Mouse (Mus musculus): ENCODE results near the gene Ucn.

Ucn gene

DNA sequence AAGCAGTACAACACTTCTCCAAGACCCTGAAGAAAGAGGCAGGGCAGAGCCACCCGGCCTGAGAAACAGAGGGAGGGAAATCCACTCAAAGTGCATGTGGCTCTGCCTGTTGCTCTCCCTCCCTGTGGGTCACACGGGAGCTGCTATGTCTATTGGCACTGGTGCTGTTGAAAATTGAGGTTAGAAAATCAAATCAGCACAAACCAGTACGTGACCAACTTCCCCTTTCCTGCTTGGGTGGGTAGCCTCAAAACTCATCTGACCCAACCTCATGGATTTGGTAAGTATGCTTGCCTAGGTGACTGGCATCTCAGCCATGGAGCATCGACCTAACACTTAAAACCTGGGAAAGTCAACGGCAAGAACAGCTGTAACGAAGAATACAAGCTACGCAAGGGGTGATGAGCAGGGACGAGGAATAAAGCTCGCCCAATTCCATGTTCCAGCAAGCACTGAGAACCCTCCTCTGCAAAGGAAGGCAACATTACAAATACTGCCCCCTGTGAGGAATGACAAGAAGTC is 32.8 kb downstream of the Ucn start, which contains the start of gene Dnajc5g:
Gene Dnajc5g, plus strand, starts transcription at position 472 of the 522 bp plus-strand sequence.
- DNase-seq = no peak

DNA sequence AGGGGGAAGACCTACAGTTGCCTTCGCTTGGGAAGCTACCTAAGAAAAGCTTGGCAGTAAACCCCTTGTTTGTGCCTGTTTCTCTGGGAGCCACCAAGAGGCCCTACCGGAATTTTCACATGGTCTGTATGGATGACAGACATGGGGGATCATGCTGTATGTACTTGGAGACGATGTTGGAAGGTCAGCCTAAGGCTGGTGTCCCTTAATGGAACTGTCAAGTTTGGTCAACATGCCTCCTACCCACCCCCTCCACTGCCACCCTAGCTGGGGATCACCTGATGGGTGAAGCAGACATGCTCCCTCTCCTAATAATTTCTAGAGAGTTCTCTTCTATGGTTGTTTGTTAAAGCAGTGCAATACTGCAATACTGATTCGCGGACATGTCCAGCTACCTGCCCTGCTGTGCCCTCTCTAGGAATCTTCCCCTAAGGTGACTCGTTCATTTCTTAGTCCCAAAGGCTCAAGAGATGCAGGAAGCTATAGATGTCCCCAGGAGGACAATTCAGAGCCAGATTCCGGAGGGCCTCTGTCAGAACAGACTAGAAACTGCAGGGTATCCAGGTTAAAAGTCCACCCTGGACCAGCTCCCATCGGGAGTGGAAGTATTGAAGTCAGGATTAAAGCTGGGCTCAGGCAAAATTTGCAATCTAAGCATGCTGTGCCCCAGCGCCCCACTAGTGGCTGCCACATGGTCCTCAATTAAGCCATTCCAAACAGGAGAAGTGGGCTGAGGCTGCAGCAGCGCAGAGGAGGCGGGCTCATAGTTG is 42.7 kb downstream of the Ucn start:
- DNase-seq = no peak

DNA sequence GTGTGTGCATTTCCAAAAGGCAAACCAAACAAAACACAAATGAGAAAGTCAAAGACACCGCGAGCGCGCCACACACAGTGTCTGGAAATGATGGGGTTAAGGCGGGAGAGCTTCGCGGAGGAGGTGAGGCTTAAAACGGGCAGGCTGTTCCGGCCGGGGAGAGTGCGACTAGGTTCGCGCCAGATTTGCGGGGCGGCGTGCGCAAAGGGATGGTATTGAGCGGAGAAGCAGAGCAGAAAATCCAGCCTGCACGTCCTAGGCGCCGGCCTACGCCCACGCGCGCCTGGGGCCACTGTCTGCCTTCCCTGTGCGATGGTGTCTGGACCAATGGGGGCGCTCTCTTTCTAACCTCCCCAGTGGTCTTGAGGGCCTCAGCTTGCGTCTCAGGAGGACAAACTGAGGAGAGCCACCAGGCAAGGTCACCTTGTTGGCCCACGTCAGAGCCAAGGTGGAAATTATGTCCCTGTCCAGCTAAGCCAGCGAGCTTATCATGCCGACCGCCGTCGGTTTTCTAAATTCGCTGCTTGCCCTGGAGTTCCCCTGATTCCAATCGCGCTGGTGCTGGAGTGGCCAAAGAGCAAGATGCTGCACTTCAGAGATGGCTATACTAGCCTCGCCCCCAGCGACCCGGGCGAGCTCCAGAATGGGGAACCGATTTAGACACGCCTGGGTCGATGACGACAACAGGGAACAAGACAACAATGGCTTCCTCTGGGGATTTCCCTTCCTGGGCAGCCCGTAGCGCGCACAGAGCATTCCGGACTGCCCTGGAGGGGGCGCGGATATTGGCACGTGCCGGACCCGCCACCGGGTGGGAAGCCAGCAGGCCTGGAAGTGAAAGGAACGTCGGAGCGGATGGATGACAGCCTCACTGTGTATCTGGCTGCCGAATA is 43.6 kb downstream of the Ucn start:
- peak in 1 of 2 experiments; percentile 38 for DNase-seq

DNA sequence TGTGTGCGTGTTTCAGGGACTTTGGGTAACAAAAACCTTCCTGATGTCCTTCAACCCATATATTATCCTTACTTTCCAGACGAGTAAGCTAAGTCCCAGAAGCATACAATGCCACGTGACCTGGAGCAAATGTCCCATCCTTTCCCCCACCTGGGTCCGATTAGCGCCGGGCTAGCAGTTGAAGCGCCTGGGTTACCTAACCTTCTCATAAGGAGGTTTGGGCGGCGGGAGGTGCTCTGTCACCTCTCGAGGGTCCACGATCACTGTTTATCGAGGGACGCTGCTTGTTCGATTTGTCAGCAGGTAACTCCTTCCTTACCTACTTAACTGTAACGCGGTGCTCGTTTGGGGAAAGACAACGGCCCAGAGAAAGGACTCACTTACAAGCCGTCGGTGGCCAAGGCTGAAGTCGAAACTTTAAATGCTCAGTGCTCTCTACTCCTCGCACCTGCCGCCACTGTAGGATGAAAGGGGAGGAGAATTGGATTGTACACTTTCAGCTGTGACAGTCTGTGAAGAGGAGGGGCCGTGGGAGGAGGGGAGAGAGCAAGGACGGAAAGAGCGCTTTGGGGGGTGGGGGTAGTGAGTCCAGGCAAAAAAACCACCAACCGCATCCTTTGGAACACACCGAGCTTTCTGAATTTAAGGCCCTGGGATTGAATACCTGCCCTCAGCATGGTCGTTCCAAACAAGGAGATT is 44.4 kb downstream of the Ucn start:
- DNase-seq = no peak

DNA sequence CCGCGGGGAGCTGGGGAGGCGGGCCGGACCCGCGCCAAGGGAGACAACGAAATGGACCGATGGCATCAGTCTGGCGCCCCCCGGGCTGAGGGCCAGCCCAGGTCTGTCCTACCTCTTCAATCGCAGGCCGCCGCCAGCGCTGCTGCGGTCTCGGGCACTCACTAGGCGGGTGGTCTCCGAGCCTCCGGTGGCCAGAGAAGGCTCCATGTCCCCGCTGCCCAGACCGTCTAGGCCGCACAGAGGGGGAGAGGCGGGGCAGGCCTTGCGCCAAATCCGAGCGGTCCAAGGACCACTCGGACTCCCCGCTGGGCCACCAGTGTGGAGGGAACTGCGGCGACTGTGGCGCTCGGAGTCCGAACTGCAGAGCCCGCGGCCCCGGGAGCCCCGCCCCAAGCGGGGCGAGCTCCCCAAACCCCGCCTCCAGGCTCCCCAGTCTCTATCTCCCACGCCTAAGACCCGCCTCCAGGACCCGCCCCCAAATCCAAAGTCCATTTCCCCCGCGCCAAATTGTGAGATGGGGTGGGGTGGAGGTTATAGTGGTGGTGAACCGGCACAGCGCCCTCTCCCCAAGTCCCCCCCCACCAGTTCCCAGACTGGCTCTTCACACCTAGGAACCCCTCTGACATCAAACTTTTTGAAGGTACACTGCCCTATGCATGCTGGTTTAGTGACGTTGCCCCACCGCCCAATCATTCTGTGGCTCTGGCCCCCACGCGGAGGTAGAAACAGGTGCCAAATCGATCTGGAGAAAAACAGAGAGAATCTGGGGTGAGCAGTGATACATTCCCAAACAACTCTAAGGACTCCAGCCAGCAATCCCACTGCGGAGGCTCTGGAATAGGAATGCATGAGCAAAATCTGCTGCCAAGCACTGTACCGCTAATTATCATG is 45.2 kb downstream of the Ucn start:
- DNase-seq = peak in 1 of 2 experiments; percentile 38

DNA sequence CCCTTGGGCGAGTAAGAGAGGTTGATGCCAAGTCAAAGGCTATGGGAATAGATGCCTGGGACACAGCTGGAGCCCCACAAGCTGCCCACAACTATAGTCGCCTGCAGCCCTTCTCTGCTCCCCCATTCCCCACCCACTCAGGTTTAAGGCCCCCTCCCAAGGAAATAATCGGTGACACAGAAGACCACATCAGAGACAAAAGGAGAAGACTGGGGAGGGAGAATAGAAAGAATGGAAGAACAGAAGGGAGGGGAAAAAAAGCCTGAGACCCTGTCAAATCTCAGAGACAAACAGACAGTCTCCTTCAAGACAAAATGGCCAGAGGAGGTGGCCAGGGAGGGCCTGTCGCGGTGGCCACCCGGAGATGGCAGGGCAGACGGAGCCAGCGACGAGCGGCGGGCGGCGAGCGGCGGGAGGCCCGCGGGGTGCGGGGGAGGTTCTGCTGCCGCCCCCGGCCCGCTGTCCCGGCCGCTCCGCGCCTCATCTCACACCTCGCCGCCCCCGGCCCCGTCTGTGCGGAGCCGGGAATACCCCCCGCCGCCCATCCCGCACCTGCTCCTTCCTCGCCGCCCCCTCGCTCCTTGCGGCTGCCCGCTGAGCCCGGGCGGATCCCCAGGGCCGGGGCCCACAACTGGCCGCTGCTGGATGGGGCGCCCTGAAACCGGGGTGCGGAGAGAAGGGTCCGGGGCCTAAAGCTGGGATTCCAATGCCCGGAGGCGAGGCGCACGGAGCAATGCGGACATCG is 46.2 kb downstream of the Ucn start:
- no peak for DNase-seq
